Mouse (Mus musculus) urinary bladder, postnatal 14 days (tissue): ENCODE data around the gene Tenm4.
A peak's percentile ranks its signal among the peaks of the same experiment; 100 is the strongest.

ENCODE experiments used
- DNase-seq: peaks from one replicate; pipeline ENCODE4 v3.0.0; 2021; ENCODE audit warnings: low spot score

The Tenm4 gene

GRCm38 (mm10) chr7:96734315-96735058 is 563.4 kb downstream of the Tenm4 start:
- DNase-seq = no peak

- DNase-seq = peak; percentile 14
Observed at GRCm38 (mm10) chr7:96740631-96741030, 569.6 kb downstream of the Tenm4 start.

- DNase-seq = no peak
Observed at GRCm38 (mm10) chr7:96742221-96742620, 571.2 kb downstream of the Tenm4 start.

- DNase-seq = no peak
Observed at GRCm38 (mm10) chr7:96745956-96746355, 574.9 kb downstream of the Tenm4 start.

- DNase-seq = no peak
Observed at GRCm38 (mm10) chr7:96746706-96747105, 575.7 kb downstream of the Tenm4 start.

GRCm38 (mm10) chr7:96748538-96749045 is 577.5 kb downstream of the Tenm4 start:
- DNase-seq = no peak

- no peak for DNase-seq
Observed at GRCm38 (mm10) chr7:96749753-96750152, 578.7 kb downstream of the Tenm4 start.

GRCm38 (mm10) chr7:96751236-96751635 is 580.2 kb downstream of the Tenm4 start:
- DNase-seq = no peak

- no peak for DNase-seq
Observed at GRCm38 (mm10) chr7:96752776-96753175, 581.7 kb downstream of the Tenm4 start.

GRCm38 (mm10) chr7:96753335-96754095 is 582.5 kb downstream of the Tenm4 start:
- no peak for DNase-seq

GRCm38 (mm10) chr7:96754175-96754574 is 583.1 kb downstream of the Tenm4 start:
- no peak for DNase-seq

- DNase-seq = no peak
Observed at GRCm38 (mm10) chr7:96755459-96756094, 584.5 kb downstream of the Tenm4 start.

GRCm38 (mm10) chr7:96756104-96756742 is 585.2 kb downstream of the Tenm4 start:
- no peak for DNase-seq

- no peak for DNase-seq
Observed at GRCm38 (mm10) chr7:96757067-96757466, 586.0 kb downstream of the Tenm4 start.

GRCm38 (mm10) chr7:96760208-96760607 is 589.2 kb downstream of the Tenm4 start:
- no peak for DNase-seq

- DNase-seq = no peak
Observed at GRCm38 (mm10) chr7:96761151-96761550, 590.1 kb downstream of the Tenm4 start.

- DNase-seq = no peak
Observed at GRCm38 (mm10) chr7:96765321-96765960, 594.4 kb downstream of the Tenm4 start.

GRCm38 (mm10) chr7:96767090-96767489 is 596.0 kb downstream of the Tenm4 start:
- DNase-seq = no peak

GRCm38 (mm10) chr7:96768718-96769117 is 597.7 kb downstream of the Tenm4 start:
- DNase-seq = no peak

- no peak for DNase-seq
Observed at GRCm38 (mm10) chr7:96769784-96770183, 598.7 kb downstream of the Tenm4 start.

GRCm38 (mm10) chr7:96772966-96773365 is 601.9 kb downstream of the Tenm4 start:
- DNase-seq = no peak
